Mouse (Mus musculus) mature B cell (primary cell): ENCODE measurements around the gene Cdc42ep1.
"Not testable (repeated sequence)": the region's sequence is repeated elsewhere in the genome, so short reads cannot be mapped to it uniquely, and the experiment has no call there.

Source experiments
- in situ Hi-C: fragments of 300-500 bp; cut with MboI; formaldehyde crosslinking; loops from 2 replicates; pipeline ENCODE4 v1.14.3; 2019

Gene Cdc42ep1

GRCm38 (mm10) chr15:78877810-78878390, 35.5 kb downstream of the Cdc42ep1 start:
- in situ Hi-C loops, result no loop called here

DNA sequence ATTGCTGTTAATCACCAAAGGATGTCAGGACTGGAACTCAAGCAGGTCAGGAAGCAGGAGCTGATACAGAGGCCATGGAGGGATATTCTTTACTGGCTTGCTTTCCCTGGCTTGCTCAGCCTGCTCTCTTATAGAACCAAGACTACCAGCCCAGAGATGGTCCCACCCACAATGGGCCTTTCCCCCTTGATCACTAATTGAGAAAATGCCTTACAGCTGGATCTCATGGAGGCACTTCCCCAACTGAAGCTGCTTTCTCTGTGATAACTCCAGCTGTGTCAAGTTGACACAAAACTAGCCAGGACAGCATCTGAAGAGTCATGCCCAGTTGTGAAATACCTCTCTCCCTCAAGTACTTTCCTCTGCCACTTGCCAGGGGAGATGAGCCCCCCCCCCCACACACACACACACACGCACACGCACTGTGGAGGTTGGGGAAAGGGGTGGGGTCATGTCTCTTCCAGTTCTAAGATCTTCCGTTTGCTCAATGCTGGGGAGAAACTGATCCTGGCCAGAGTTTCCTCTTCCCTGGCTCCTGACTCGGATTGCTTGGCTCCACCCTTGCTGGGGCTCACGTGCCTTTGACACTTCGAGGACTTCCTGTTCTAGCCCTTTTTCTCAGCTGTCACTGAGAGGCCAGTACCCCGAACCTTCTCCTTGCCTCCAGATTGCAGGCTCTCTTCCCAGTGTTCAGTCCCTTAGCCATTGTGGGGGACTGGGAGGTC, 36.5 kb downstream of the Cdc42ep1 start:
- in situ Hi-C loops, result not testable (repeated sequence)

- in situ Hi-C loops, result no loop called here
Measured at GRCm38 (mm10) chr15:78880432-78880831, 38.0 kb downstream of the Cdc42ep1 start.

DNA sequence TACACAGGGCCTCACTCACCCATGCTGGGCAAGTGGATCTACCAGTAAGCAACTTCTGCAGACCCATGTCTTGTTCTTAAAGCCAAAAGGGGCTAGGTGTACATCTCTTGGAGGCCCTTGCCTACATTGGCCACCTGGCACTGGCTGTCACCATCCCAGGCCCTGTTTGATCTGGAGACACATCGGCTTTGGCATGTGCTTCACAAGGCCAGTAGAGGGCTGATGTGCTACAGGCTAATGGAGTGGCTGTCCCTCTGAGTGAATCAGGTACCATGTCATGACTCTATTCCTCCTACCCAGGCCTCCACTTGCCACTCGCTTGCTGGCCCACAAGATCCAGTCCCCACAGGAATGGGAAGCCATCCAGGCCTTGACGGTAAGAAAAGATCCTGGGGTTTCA, 39.4 kb downstream of the Cdc42ep1 start:
- in situ Hi-C loops, result no loop called here

DNA sequence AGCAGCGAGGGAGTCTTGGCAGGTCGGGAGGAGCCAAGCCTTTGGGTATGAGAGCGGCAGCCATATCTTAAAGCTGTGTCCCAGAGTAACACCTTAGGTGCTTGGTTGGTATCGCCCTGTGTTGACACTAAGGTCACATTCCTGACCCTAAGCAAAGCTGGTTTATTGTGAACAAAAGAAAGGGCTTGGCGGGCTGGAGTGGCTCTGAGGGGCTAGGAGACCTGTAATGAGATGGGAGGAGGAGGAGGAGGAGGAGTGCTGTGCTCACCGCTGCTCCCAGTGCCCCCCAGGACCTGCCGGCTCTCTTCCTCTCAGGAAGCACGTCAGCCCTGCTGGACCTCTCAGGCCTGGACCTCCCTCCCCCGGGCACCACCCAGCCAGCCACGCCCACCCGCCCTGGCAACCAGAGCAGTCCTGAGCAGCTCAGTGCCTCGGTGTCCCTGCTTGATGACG, 47.0 kb downstream of the Cdc42ep1 start:
- in situ Hi-C loops, result no loop called here

DNA sequence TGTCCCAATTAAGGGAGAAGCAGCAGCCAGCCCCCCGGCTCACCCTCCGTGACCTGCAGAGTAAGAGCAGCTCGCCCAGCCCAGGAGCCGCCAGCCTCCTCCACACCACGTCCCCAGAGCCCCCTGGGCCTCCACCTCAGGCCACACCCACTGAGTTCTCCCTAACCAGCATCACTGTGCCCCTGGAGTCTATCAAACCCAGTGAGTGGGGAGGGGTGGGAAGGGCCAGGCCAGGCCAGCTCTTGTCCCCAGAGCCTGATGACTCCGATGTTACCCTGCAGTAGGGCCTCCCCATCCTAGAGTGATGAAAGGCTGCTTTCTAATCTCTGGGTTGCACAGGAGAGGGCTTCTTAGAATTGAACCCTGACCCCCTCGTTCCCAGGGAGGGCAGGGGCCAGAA, 50.0 kb downstream of the Cdc42ep1 start:
- in situ Hi-C loops, result no loop called here

- in situ Hi-C loops, result no loop called here
Measured at GRCm38 (mm10) chr15:78894726-78895125, 52.3 kb downstream of the Cdc42ep1 start.

DNA sequence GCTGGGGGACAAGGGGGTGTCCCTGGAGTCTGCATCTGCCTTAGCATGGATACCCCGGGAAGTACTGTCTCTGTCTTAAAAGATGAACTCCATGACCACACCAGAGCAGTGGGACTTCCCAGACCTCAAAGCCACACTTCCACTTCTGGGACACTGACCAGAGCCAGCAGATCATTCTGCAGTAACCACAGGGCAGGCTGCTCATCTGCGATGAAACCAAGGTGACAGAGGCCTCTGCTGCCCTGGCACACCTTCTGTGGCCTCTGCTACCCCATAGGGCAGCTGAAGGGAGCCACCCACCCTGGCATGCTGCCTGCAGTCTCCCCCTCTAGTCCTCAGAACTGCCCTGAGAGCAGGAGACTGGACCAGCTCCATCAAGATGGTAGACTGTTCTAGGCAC, 53.3 kb downstream of the Cdc42ep1 start:
- in situ Hi-C loops, result no loop called here

DNA sequence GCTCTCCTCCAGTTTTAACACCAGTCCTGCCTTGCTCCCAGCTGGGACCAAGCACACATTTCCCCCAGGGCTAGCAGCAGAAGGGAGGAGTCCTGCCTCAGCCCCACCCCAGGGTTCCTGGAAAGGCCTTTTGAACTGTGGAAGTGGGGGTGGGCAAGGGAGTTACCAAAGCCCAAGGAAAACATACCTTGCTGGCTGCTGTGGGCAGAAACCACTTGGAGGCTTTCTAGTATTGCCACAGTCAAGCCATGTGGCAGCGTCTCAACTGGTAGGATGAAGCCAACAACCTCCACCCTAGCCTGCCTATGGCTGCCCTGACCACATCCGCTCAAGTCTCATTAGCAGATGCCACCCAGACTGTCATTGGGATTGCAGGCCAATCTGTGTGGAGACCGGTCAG, 53.7 kb downstream of the Cdc42ep1 start:
- in situ Hi-C loops, result no loop called here

GRCm38 (mm10) chr15:78897488-78897887, 55.1 kb downstream of the Cdc42ep1 start:
- in situ Hi-C loops, result no loop called here

DNA sequence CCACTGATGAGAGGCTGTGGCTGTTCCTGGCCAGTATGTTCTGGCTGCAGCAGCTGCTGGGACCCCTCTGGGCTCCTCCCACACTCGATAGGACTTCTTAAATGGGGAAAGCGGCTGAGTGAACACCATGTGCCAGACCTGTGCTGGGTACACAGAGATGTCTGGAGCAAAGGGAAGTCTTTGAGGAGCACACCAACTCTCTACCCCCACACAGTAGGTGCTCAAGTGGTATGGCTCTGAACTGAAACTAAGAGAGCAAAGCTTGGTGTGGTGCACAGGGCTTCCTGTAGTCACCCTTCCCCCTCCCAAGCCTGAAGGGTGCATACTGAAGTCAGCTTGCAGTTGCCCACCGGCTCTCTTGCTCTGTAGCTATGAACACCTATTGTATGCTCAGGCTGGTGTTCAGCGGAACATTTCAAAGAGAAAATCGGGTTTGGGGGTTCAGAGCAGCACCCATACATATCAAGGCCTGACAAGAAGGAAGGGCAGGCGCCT, 56.1 kb downstream of the Cdc42ep1 start:
- in situ Hi-C loops, result no loop called here

DNA sequence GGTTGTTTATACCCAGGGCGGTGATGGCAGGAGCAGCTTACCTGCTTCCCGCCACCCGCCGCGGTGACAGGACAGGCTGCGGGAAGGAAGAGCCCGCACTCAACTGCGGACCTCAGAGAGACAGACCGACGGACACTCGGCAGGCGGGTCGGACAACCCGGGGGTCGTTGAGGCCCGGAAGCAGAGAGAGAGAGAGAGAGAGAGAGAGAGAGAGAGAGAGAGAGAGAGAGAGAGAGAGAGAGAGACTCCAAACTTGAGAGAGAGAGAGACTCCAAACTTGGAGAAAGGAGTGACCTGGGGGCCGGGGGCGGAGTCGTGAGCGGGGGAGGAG, 57.0 kb downstream of the Cdc42ep1 start, which contains the start of gene Gm49510:
Gene Gm49510, plus strand, starts transcription at position 259 of the 331 bp plus-strand sequence.
- in situ Hi-C loops, result no loop called here

DNA sequence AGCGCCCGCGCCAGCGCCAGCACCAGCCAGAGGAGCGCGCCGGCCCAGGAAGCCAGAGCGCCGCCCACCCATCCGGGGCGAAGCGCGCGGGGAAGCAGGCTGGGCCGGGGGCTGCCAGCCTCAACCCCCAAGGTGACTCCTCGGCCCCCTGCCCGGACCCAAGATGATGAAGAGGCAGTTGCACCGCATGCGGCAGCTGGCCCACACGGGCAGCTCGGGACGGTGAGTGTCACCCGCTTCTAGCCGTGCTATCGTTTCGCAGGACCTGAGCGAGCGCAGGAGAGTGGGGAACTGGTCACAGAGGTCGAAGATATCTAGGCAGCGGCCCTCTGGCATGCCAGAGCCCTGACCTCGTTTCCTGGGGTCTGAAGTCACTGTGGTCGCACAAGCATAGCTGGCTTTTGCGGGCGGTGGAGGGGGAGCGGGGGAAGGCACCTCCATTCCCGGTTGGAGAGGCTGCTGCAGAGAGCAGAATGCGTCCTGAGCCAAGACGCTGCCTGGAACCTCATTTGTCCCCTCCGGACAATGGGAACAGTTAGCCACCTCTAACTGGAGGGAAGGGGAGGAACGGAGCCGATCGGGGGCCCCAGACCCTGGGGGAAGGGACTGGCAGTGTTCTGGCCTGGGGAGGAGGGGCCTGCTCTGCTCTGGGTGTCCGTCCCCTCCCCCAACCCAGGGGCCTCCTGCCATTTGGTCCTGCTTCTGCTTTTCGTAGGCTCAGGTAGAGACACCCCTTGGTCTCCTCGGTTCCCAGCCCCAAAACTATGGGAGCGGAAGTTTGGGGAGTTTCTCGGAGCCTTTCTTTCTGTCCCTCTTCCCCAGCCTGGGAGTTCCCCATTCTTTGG, 57.5 kb downstream of the Cdc42ep1 start, which contains the start of gene Sh3bp1:
Gene Sh3bp1, plus strand, starts transcription at position 29 of the 845 bp plus-strand sequence.
- in situ Hi-C loops, result no loop called here
